Mouse (Mus musculus) bone marrow, adult 2 months (tissue): ENCODE data around the gene Camk2g.

Experiments
- CTCF ChIP-seq: fragments of 200-500 bp; IDR thresholded peaks from 2 replicates; pipeline ENCODE4 v1.5.1; 2011; ENCODE audit warnings: low read length, control low read depth; ENCODE audit not compliant: control insufficient read depth, insufficient read depth
- POLR2A ChIP-seq: fragments of 200-500 bp; IDR thresholded peaks from 2 replicates; pipeline ENCODE4 v1.6.1; 2011; ENCODE audit warnings: low read depth, mild to moderate bottlenecking, control low read depth, low read length, borderline replicate concordance; ENCODE audit not compliant: control insufficient read depth

DNA sequence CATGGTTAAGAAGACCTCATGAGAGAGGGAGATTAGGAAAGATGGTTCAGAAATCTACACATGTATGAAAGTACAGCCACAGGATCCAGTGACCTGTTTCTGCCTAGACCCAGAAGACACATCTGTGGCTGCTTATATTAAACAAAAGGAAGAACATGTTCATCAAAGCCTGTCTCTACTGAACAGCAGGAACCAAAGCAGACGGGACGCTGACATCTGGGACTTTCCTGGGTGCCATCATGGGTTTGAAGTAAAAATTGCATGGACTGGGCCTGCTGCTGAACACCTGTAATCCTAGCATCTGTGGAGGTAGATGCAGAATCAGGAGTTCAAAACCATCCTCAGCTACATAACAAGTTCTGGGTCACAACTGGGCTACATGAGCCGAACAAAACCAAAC, 34.6 kb upstream of the Camk2g start:
- TF ChIP-seq POLR2A = no peak
- TF ChIP-seq CTCF = no peak
